Mouse (Mus musculus) lung, embryonic 14.5 days (tissue): Measurements from ENCODE around the gene Cd300ld3. TPM values are rescaled to one million over a fixed set of nuclear protein-coding genes. Genes with fewer than 3 reads are reported as not detected.

Experiments
- ATAC-seq: fragments of 200-750 bp; cut with Nextera tagmentation; 2 replicates; pipeline ENCODE4 v1.8.0; 2017; ENCODE audit warnings: mild to moderate bottlenecking, moderate TSS enrichment, moderate library complexity; ENCODE audit not compliant: insufficient read depth
- DNase-seq: peaks from one replicate; pipeline ENCODE4 v3.0.0-alpha.2; 2015
- H3K27ac ChIP-seq: fragments of 300-500 bp; sonication (generic); 2 replicates; pipeline ENCODE4 v1.5.1; 2014; ENCODE audit warnings: low read depth, mild to moderate bottlenecking, moderate library complexity
- H3K27me3 ChIP-seq: fragments of 300-500 bp; sonication (generic); 2 replicates; pipeline ENCODE4 v1.6.1; 2014; ENCODE audit warnings: low read length, control low read depth; ENCODE audit not compliant: insufficient read depth
- H3K36me3 ChIP-seq: fragments of 300-500 bp; sonication (generic); 2 replicates; pipeline ENCODE4 v1.6.1; 2014; ENCODE audit warnings: control low read depth; ENCODE audit not compliant: insufficient read depth
- H3K4me1 ChIP-seq: fragments of 300-500 bp; sonication (generic); 2 replicates; pipeline ENCODE4 v1.6.1; 2014; ENCODE audit warnings: antibody characterized with exemption, control low read depth; ENCODE audit not compliant: insufficient read depth
- H3K4me2 ChIP-seq: fragments of 300-500 bp; sonication (generic); 2 replicates; pipeline ENCODE4 v1.6.1; 2014; ENCODE audit warnings: mild to moderate bottlenecking
- H3K4me3 ChIP-seq: fragments of 300-500 bp; sonication (generic); 2 replicates; pipeline ENCODE4 v1.5.1; 2014; ENCODE audit warnings: low read depth, low read length
- H3K9ac ChIP-seq: fragments of 300-500 bp; sonication (generic); 2 replicates; pipeline ENCODE4 v1.6.1; 2014
- H3K9me3 ChIP-seq: fragments of 300-500 bp; sonication (generic); 2 replicates; pipeline ENCODE4 v1.6.1; 2016; ENCODE audit warnings: low read depth, low read length, control low read depth
- CTCF ChIP-seq: IDR thresholded peaks from 2 replicates; pipeline ENCODE4 v1.5.1; 2016; ENCODE audit warnings: antibody characterized with exemption, low read depth
- WGBS: fragments of 180-500 bp; shearing (Covaris S2); extraction: QIAGEN DNeasy Blood & Tissue Kit; methylation state at CpG from one replicate; pipeline ENCODE4 v1.1.7; 2014; 5-methylcytosine and 5-hydroxymethylcytosine counted together
- polyA plus RNA-seq: library from polyadenylated mRNA; unstranded; fragments of >200 nt; fragmentation: Nextera tagmentation; extraction: Ambion mirVana; gene quantifications from 2 replicates; pipeline ENCODE4 v1.2.1, GENCODE M21; 2014

The Cd300ld3 gene
- polyA plus RNA-seq, 1 experiment from 2014 or later: not detected

GRCm38 (mm10) chr11:115083376-115084139, 35.3 kb upstream of the Cd300ld3 start:
- no peaks in the 10 kb centered on the region for H3K9me3 ChIP-seq
- peak; percentile 98 for TF ChIP-seq CTCF
- 40% methylated on average over 18 of the region's 18 CpGs for WGBS
- peaks cover 17% of the 10 kb centered on the region; the same call in 1 of the 2 replicates for H3K27me3 ChIP-seq
- no peak overlapping the region for H3K9ac ChIP-seq
- H3K4me1 ChIP-seq: no peaks in the 10 kb centered on the region
- ATAC-seq: no peak
- no peaks in the 10 kb centered on the region for H3K36me3 ChIP-seq
- no peak overlapping the region for H3K4me3 ChIP-seq
- no peak overlapping the region for H3K4me2 ChIP-seq
- no peak overlapping the region for H3K27ac ChIP-seq
- peak; percentile 91 for DNase-seq

- H3K27me3 ChIP-seq: peaks cover 17% of the 10 kb centered on the region; the same call in 1 of the 2 replicates
- H3K27ac ChIP-seq: no peak overlapping the region
- no peak overlapping the region for H3K4me3 ChIP-seq
- WGBS: 68% methylated on average over 6 of the region's 6 CpGs
- no peak for ATAC-seq
- H3K9me3 ChIP-seq: no peaks in the 10 kb centered on the region
- H3K36me3 ChIP-seq: no peaks in the 10 kb centered on the region
- DNase-seq: no peak
- TF ChIP-seq CTCF: no peak
- H3K4me1 ChIP-seq: no peaks in the 10 kb centered on the region
- H3K9ac ChIP-seq: no peak overlapping the region
- H3K4me2 ChIP-seq: no peak overlapping the region
Measured at GRCm38 (mm10) chr11:115082196-115082595, 34.0 kb upstream of the Cd300ld3 start.

DNA sequence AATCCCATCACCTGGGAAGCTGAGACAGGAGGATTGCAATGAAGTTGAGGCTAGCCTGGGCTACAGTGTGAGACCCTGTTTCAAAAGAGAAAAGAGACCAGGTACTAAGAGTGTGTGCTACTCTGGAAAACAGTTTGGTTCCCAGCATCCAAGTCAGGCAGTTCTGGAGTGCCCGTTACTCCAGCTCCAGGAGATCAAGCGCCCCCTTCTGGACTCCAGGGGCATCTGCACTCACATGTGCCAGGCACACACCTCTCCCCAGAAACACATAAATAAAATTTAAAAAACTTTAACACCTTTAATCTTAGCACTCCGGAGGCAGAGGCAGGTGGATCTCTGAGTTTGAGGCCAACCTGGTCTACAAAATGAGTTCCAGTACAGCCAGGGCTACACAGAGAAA, 33.2 kb upstream of the Cd300ld3 start:
- DNase-seq: no peak
- no peak for TF ChIP-seq CTCF

DNA sequence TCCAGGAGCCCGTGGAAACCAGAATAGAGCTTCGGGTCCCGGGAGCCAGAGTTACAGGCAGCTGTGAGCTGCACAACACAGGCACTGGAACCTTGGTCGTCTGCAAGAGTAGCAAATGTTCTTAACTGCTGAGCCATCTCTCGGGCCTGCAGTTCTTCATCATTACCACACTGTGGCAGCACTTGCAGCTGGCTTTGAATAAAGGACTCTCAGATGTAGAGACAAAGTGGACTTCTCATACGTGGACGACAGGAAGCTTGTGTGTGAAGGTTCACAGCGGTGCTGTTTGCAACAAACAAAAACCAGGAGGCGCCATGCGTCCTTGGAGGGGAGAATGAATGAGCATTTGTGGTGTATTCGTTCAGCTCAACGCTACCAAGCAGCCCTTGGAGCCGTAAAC, 32.7 kb upstream of the Cd300ld3 start:
- Histone ChIP-seq H3K9ac (no peak overlapping the region), H3K36me3 (no peaks in the 10 kb centered on the region), H3K4me1 (no peaks in the 10 kb centered on the region), H3K4me2 (no peak overlapping the region), H3K27ac (no peak overlapping the region), H3K9me3 (no peaks in the 10 kb centered on the region), H3K27me3 (peaks cover 17% of the 10 kb centered on the region; the same call in 1 of the 2 replicates), H3K4me3 (no peak overlapping the region)
- peak; percentile 85 for DNase-seq
- WGBS: 32% methylated on average over 13 of the region's 13 CpGs
- TF ChIP-seq CTCF: peak; percentile 86
- no peak for ATAC-seq

More for the DNA sequence above, 33.2 kb upstream of the Cd300ld3 start:
- H3K27me3 ChIP-seq: peaks cover 17% of the 10 kb centered on the region; the same call in 1 of the 2 replicates
- H3K9ac ChIP-seq: no peak overlapping the region
- 57% methylated on average over 3 of the region's 3 CpGs for WGBS
- H3K4me3 ChIP-seq: no peak overlapping the region
- H3K36me3 ChIP-seq: no peaks in the 10 kb centered on the region
- H3K4me2 ChIP-seq: no peak overlapping the region
- H3K4me1 ChIP-seq: no peaks in the 10 kb centered on the region
- H3K27ac ChIP-seq: no peak overlapping the region
- no peak for ATAC-seq
- no peaks in the 10 kb centered on the region for H3K9me3 ChIP-seq

GRCm38 (mm10) chr11:115078680-115079079, 30.5 kb upstream of the Cd300ld3 start:
- no peaks in the 10 kb centered on the region for H3K36me3 ChIP-seq
- no peak overlapping the region for H3K9ac ChIP-seq
- no peak for DNase-seq
- no peak overlapping the region for H3K4me3 ChIP-seq
- H3K4me2 ChIP-seq: no peak overlapping the region
- peaks cover 3% of the 10 kb centered on the region; the same call in 1 of the 2 replicates for H3K27me3 ChIP-seq
- no peak overlapping the region for H3K27ac ChIP-seq
- no peaks in the 10 kb centered on the region for H3K4me1 ChIP-seq
- no peaks in the 10 kb centered on the region for H3K9me3 ChIP-seq
- ATAC-seq: no peak
- WGBS: 76% methylated on average over 5 of the region's 5 CpGs
- TF ChIP-seq CTCF: no peak

DNA sequence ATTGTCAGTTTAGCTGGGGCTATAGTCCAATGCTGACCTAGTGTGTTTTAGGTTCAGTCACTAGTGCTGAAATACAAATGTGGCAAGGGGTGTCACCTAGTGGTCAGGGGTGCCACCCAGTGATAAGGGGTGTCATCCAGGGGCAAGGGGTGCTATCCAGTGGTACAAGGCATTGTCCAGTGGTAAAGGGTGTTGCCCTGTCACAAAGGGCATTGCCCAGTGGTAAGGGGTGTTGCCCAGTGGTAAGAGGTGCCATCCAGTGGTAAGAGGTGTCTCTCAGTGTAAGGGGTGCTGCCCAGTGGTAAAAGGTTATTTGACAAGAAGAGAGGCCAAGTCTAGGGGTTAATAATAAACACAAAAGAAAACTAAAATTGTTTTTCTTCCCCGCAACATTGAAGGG, 29.2 kb upstream of the Cd300ld3 start:
- H3K27ac ChIP-seq: no peak overlapping the region
- H3K9me3 ChIP-seq: no peaks in the 10 kb centered on the region
- ATAC-seq: no peak
- H3K4me3 ChIP-seq: no peak overlapping the region
- no peak overlapping the region for H3K9ac ChIP-seq
- no peaks in the 10 kb centered on the region for H3K27me3 ChIP-seq
- no peak overlapping the region for H3K4me2 ChIP-seq
- TF ChIP-seq CTCF: no peak
- 86% methylated on average over 1 of the region's 1 CpGs for WGBS
- no peak for DNase-seq
- H3K4me1 ChIP-seq: no peaks in the 10 kb centered on the region
- H3K36me3 ChIP-seq: no peaks in the 10 kb centered on the region

DNA sequence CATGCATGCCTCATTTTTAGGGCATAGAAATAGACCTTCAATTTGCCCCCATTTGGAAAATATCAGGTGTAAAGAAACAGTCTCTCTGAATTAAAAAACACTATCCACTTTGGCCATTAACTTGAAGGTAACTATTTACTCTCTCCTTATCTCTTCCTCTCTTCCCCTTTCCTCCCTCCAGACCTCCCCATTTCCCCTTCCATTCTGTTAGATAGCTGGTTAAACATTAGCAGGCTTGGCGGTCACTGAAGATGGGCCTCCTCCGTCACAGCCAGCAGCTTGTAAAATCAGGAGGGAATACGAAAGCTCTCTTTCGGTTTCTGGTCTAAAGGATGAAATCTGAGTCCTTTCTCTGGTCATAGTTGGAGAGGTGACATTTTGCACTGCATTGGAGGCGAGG, 27.6 kb upstream of the Cd300ld3 start:
- ATAC-seq: no peak
- H3K4me3 ChIP-seq: no peak overlapping the region
- H3K9ac ChIP-seq: no peak overlapping the region
- H3K27me3 ChIP-seq: no peaks in the 10 kb centered on the region
- WGBS: 41% methylated on average over 5 of the region's 5 CpGs
- H3K4me1 ChIP-seq: peaks cover 5% of the 10 kb centered on the region; the same call in 1 of the 2 replicates
- no peaks in the 10 kb centered on the region for H3K36me3 ChIP-seq
- TF ChIP-seq CTCF: no peak
- H3K9me3 ChIP-seq: no peaks in the 10 kb centered on the region
- H3K4me2 ChIP-seq: no peak overlapping the region
- no peak overlapping the region for H3K27ac ChIP-seq
- no peak for DNase-seq
